Mouse (Mus musculus): ENCODE measurements around the gene Ddn.

- TF ChIP-seq CTCF (conservative IDR thresholded peaks at IDR 0.05; ENCODE audit: low read length) (no peak), NANOG (IDR thresholded peaks at IDR 0.05; ENCODE audit: borderline replicate concordance, low read length) (no peak), POU5F1 (IDR thresholded peaks at IDR 0.05; ENCODE audit: borderline replicate concordance, low read length) (no peak)
Observed at GRCm38 (mm10) chr15:98808651-98809134, 597 bp downstream of the Ddn start.
